Comparison of ENCODE assay signal across 22 mouse cellular contexts in the genomic region with DNA sequence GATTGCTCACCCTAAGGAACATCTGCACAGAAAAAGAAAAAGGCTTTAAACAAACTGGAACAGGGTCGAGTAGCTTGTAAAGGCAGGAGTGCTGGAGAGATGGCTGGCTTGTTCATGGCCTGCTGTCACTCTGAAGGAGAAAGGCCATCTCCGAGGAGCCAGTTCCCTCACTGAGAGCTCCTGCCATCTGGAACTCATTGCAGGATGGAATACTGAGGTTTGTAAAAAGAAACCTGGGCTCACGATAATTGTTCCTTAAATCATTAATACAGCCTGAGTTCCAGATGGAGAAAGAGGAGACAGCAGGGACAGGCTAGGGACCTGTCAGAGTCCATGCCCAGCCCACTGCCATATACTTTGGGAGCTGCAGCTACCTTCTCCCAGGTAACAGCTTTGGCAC.
DNase-seq lines count a peak whose midpoint lies in the region; ATAC-seq lines count a peak whose summit lies in the region.
"Had no signal": no experiment of that assay in that cellular context is flagged by ENCODE, and none has a peak within 500 bp of the region (broad histone marks: within the 10 kb centered on the region; RNA-seq: fewer than 3 reads in every experiment).

No protein-coding gene starts in this region.

- H3K4me3 ChIP-seq in embryonic facial prominence, embryonic 10.5 days: no peak overlapping the region
- H3K4me3 ChIP-seq in embryonic facial prominence, embryonic 15.5 days (replicated peaks): no peak overlapping the region
- H3K4me3 ChIP-seq in limb, embryonic 15.5 days: no peak overlapping the region
- H3K4me3 ChIP-seq: forebrain, embryonic 13.5 days; heart, embryonic 10.5 days; hindbrain, embryonic 12.5 days had no signal

- H3K27me3 ChIP-seq in embryonic facial prominence, embryonic 10.5 days (replicated peaks; ENCODE audit: low read depth, poor library complexity, severe bottlenecking): peaks cover 67% of the 10 kb centered on the region
- H3K27me3 ChIP-seq in embryonic facial prominence, embryonic 15.5 days: peaks cover 3% of the 10 kb centered on the region; the same call in 1 of the 2 replicates
- H3K27me3 ChIP-seq in limb, embryonic 15.5 days: peaks cover 7% of the 10 kb centered on the region; the same call in 1 of the 2 replicates

- 38% methylated on average over 3 of the region's 3 CpGs for WGBS in embryonic facial prominence, embryonic 10.5 days
- WGBS in embryonic facial prominence, embryonic 15.5 days: 36% methylated on average over 3 of the region's 3 CpGs
- WGBS in limb, embryonic 15.5 days: 33% methylated on average over 3 of the region's 3 CpGs

- peak; percentile 67 for DNase-seq in embryo, embryonic 10.5 days (ENCODE audit: low spot score)
- peak; percentile 55 for DNase-seq in embryonic facial prominence, embryonic 10.5 days (ENCODE audit: low spot score)
- DNase-seq in lung, adult 18-20 months: no peak
- no peak for DNase-seq in urinary bladder, postnatal 25 days (ENCODE audit: low spot score)
- DNase-seq in thymus, postnatal 10 days (ENCODE audit: low spot score in 2 of 2): no peak
- DNase-seq: adrenal gland, postnatal 14 days; cerebellum, adult 18-20 months; cerebellum, adult 9-11 months; cerebellum, postnatal 36 days; forebrain, postnatal 0 days; heart, adult 18-20 months; heart, postnatal 10 days; heart, postnatal 4 days had no signal

- H3K9ac ChIP-seq in embryonic facial prominence, embryonic 15.5 days: no peak overlapping the region
- no peak overlapping the region for H3K9ac ChIP-seq in limb, embryonic 15.5 days
- H3K9ac ChIP-seq: forebrain, embryonic 13.5 days; forebrain, postnatal 0 days; hindbrain, embryonic 12.5 days had no signal

- no peak overlapping the region for H3K27ac ChIP-seq in embryonic facial prominence, embryonic 10.5 days (replicated peaks)
- H3K27ac ChIP-seq in embryonic facial prominence, embryonic 15.5 days (replicated peaks): peak overlapping the region; percentile 28; the same call in 1 of the 2 replicates
- H3K27ac ChIP-seq in limb, embryonic 15.5 days: peak overlapping the region; percentile 61
- H3K27ac ChIP-seq: forebrain, embryonic 13.5 days; heart, embryonic 10.5 days; hindbrain, embryonic 12.5 days had no signal

- H3K4me2 ChIP-seq in embryonic facial prominence, embryonic 15.5 days (replicated peaks): no peak overlapping the region
- H3K4me2 ChIP-seq in limb, embryonic 15.5 days: no peak overlapping the region
- H3K4me2 ChIP-seq: forebrain, embryonic 13.5 days; hindbrain, embryonic 12.5 days had no signal

- peaks cover 6% of the 10 kb centered on the region for H3K9me3 ChIP-seq in embryonic facial prominence, embryonic 10.5 days
- H3K9me3 ChIP-seq in embryonic facial prominence, embryonic 15.5 days (replicated peaks): peaks cover 4% of the 10 kb centered on the region; the same call in 1 of the 2 replicates
- no peaks in the 10 kb centered on the region for H3K9me3 ChIP-seq in limb, embryonic 15.5 days
- H3K9me3 ChIP-seq: forebrain, embryonic 13.5 days had no signal

- H3K4me1 ChIP-seq in embryonic facial prominence, embryonic 10.5 days: peaks cover 25% of the 10 kb centered on the region
- H3K4me1 ChIP-seq in embryonic facial prominence, embryonic 15.5 days: peaks cover 8% of the 10 kb centered on the region
- peaks cover 14% of the 10 kb centered on the region for H3K4me1 ChIP-seq in limb, embryonic 15.5 days
- H3K4me1 ChIP-seq: forebrain, embryonic 13.5 days; hindbrain, embryonic 12.5 days had no signal

- no peak for ATAC-seq in embryonic facial prominence, embryonic 15.5 days (ENCODE audit: insufficient number of reproducible peaks, low FRiP score, low TSS enrichment, low read depth)
- ATAC-seq in limb, embryonic 15.5 days (ENCODE audit: insufficient number of reproducible peaks, low FRiP score, low TSS enrichment, low read depth): no peak
- ATAC-seq: activated CD4-positive, CD25-positive, alpha-beta regulatory T cell, adult 4 months; forebrain, embryonic 13.5 days; forebrain, postnatal 0 days; hindbrain, embryonic 16.5 days; inflammation-experienced regulatory T-cells, adult 6 months; Patski had no signal

- H3K36me3 ChIP-seq in embryonic facial prominence, embryonic 10.5 days (replicated peaks): no peaks in the 10 kb centered on the region
- H3K36me3 ChIP-seq in embryonic facial prominence, embryonic 15.5 days: no peaks in the 10 kb centered on the region
- H3K36me3 ChIP-seq in limb, embryonic 15.5 days: no peaks in the 10 kb centered on the region
- H3K36me3 ChIP-seq: heart, embryonic 10.5 days; hindbrain, embryonic 12.5 days had no signal

Comparison
In these comparisons a context has a peak if more than half of its experiments do, and no peak if none do; other contexts are left out.
1. DNase-seq: peak in embryo, embryonic 10.5 days (single experiment) and embryonic facial prominence, embryonic 10.5 days (single experiment); none in lung, adult 18-20 months (0 of 2), urinary bladder, postnatal 25 days (single experiment) and thymus, postnatal 10 days (0 of 2).